Mouse (Mus musculus): ENCODE data around the gene Slc12a8.

DNA sequence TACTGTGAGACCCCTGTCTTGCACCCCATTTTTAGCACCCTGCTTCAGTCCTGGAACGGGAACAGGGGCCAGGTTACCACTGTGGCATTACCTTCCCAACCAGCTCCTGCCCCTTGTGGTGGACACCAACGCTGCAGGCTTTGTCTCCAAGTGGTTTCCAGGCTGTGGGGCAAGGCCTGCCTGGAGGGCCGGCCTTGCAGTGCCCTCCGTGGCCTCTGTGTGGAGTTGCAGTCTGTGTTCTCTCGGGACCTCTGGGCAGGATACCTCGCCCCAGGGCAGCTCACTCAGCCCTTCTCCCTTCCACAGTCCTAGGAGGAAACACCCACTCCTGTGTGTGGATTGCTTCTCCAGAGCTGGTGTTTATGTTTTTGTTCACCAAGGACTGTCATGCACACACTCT, 43.2 kb downstream of the Slc12a8 start:
- peak; percentile 36 for TF ChIP-seq CTCF (IDR thresholded peaks at IDR 0.05; ENCODE audit: low read depth, low read length)
- TF ChIP-seq POLR2A (IDR thresholded peaks at IDR 0.05; ENCODE audit: borderline replicate concordance, low read depth, low read length) = no peak
